Mouse (Mus musculus) T-helper 1 cell (primary cell): ENCODE measurements at regions not wholly inside any gene's neighbourhood (a gene's known extent, or its start where the extent isn't known, plus 50 kb on each side); places are given as distances from the start of the nearest gene placed in this dataset.

Experiments used
- in situ Hi-C: fragments of 300-600 bp; cut with MboI, MseI; formaldehyde crosslinking; loops from one replicate; pipeline ENCODE4 v1.15.1; 2025; ENCODE audit warnings: high pct_unique_total_duplicates

DNA sequence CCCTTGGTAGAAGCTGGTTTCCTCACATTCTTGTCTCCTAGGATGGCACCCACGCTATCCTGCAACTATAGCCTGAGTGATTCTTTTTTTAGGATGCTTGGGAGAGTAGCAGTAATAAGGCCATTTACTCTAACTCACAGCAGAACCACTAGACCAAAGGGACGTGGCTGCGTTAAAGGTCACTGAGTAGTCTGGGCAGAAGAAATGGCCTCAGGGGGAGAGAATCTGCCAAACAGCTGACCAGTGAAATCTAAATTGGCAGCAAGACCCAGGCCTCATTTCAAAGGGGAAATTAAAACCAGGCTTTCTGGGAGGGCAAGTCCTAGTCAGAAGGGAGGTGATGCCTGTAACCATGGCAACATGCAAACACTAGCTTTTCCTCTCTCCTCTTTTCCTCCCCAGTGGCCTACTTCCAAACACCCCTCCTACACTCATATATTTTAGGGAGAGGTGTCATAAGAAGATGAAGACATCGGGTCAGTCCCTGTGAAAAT is 267.5 kb downstream of the Nuak1 start:
- in situ Hi-C loops = no loop called here

DNA sequence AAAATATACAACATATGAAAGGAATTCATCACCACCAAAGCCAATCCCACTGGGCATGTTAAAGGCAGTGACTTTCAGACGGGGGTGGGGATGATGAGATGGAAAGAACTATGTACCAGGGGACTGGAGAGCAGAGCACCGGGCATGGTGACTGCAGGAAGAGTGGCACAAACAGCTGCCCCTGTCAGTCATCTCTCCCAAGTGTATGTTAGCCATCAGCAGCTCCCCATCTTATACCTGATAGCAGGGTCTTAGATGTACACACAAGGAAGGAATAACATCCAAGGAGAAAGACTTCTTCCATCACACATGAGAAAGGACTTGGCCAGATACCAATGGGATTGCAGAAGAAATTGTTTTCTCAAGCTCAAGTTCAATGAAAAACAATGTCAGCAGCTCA is 257.2 kb downstream of the Nuak1 start:
- in situ Hi-C loops = no loop called here

- in situ Hi-C loops = loop anchor here (5.0 kb wide), 1 partner anchor 66 kb away; no protein-coding TSS in a partner anchor
Observed at GRCm38 (mm10) chr10:84186466-84186865, 253.9 kb downstream of the Nuak1 start.

GRCm38 (mm10) chr10:84199035-84199434 is 241.4 kb downstream of the Nuak1 start:
- in situ Hi-C loops = no loop called here

- in situ Hi-C loops = loop anchor here (25.0 kb wide), 1 partner anchor 661 kb away; no protein-coding TSS in a partner anchor
Observed at GRCm38 (mm10) chr10:84201785-84202184, 238.6 kb downstream of the Nuak1 start.

DNA sequence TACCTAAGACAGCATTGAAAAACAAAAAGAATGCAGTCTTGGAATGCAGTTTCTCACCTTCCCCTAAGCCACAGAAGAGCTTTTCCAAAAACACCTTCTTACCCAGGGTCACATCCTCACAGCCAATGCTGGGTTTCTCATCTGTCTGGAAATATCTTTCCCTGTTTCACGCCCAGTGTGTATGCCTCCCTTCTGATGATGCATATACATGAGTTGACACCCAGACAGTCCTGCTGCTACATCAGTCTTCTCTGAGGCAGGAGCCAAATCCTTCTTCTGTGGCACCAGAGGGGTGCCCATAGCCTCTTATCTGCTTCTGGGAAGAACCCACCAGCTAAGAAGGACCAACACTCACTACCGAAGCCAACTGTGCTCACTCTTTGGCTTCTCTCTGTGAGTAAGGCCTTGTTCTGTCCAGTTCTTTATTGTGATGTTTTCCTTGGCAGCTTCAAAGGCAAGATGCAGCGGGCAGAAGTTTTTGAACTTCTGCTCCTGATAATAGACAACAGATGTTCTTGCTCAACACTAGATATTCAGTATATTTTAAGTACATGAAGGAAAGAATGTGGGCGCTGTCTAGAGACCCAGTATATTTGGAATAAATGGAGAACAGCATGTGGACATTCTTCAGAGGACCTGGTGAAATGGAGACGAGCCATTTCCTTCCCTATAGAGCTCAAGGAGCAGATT is 228.2 kb downstream of the Nuak1 start:
- in situ Hi-C loops = loop anchor here (25.0 kb wide), 1 partner anchor 650 kb away; no protein-coding TSS in a partner anchor

DNA sequence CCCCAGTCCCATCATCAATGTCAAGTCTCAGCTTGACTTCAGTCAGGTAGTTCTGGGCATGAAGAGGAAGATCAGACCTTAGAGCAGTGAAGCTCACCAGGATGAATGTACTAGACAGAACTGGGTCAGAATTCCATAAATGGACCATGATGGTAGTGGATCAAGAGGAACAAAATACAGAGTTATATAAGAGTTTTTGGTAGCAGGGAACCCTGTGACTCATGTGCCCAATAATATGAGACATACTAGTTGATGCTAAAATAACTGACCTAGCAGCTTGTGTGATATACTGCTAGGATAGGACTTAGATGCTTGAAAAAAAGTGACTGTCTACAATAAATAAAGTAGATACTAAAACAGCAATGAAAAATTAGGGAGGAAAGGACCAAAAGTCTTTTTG is 225.6 kb downstream of the Nuak1 start:
- in situ Hi-C loops = loop anchor here (5.0 to 25.0 kb wide), 2 partner anchors 68 to 647 kb away; no protein-coding TSS in a partner anchor

DNA sequence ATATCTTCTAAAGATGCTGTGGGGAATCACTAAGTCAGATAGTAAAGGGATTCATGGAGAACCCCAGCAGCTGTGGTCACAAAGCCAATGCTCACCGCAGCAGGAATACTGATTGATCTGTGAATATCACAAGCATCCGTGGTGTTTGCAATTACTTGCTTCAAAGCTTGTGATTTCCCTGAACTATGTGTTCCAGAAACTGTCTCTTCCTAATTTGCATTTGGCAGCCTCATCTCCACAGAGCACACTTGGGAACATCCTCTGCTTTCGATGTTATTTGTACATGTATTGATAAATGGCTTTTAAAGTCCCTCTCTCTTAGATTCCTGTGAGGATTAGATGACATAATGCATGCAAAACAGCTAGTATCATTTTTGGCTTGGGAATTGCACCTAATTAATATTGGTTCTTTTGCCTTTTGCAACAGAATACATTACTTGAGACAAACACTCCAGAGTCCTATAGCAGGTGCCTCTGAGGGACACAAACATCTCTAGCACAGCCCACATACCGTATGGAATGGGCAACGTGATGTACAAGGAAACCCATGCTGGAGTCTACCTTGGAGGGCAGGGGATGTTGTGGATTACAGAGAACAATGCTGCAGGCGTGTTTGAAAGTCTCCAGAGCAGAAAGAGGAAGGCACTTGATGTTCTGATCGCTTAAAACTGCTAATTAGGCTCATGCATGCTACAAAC is 211.0 kb downstream of the Nuak1 start:
- in situ Hi-C loops = no loop called here

DNA sequence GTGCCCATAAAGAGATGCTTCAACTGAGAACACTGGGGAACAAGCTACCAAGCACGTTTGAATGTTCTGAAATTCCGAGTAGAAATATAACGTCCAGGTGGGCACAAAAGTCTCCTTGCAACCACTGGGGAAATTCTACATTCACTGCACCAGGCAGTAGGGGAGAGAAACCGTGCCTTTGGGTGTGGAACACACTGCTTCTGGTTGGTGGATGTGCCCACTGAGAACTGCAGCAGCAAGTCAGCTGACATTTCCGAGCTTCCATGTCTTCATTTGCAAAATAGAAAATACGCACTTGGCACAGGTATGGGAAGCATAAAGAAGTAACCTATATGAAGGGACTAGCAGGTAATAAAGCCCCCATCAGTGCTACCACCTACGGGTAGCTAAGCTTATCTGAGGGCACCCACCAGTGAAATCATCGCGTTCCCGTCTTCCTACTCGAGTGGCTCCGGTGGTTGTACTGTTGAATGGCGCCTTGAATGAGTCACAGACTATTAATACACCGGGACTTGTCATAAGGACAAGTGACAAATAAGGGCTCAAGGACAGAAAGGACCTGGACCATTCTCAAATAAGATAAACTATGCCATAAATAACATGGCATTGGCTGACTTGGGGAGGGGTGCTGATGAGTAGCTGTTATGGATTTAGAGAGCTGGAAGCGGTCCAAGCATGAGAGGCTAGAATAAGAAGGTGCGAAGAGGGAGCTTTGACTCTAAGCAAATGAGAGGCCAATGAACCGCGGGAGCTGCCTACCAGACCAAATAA is 210.2 kb downstream of the Nuak1 start:
- in situ Hi-C loops = no loop called here

DNA sequence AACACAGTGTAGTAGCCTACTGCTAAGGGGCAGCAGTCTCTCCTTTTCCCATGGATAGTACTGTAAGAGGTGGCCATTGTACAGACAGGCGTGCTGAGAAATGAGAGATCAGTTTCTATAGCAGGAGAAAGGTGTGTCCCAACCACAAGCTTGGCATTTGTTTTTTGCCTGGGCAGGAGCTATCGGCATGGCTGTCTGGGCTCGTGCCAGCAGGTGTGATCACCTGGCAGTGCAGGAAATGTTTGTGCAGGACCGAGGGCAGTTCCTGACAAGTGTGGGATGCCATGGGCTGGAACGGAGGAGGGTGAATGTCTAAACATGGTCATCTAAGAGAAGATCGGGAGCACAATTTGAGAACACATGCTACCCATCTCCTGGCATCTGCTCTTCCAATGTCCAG is 205.4 kb downstream of the Nuak1 start:
- in situ Hi-C loops = no loop called here

DNA sequence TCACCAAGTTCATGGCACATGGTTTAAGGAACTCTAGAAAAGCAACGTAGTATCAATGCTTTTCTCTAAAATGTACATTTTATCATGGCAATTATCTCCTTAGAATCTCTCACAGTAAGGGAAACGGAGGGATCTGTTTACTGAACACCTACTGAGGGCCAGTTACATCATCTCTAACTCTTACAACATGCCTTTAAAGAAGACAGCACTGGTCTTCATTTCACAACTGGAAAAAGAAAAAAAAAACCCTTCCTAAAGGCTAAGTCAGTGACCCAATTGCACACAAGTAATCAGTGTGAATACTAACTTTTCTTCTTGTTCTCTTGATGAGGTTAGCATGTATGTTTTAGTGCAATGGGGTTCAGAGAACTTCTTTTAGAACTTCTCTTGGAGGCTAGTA is 204.2 kb downstream of the Nuak1 start:
- in situ Hi-C loops = no loop called here

GRCm38 (mm10) chr10:84238279-84238963 is 202.0 kb downstream of the Nuak1 start:
- in situ Hi-C loops = no loop called here

DNA sequence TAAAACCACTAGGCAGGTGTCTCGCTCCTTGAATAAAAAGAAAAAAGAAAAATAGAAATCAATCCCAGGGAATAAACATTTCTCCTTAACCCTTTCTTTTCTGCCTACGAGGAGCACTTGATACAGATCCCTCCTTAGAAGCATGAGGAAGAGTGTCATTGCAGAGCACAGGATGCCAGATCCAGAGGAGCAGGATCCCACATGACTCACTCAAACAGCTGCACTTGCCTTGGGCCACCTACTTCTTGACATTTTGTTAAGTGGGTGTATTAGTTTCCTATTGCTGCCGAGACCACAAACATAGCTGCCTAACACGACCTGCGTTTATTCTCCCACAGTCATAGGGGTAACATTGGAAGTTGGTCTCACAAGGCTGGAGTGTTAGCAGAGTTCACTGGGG is 197.1 kb downstream of the Nuak1 start:
- in situ Hi-C loops = no loop called here

- in situ Hi-C loops = no loop called here
Observed at GRCm38 (mm10) chr10:84249346-84249745, 191.1 kb downstream of the Nuak1 start.

DNA sequence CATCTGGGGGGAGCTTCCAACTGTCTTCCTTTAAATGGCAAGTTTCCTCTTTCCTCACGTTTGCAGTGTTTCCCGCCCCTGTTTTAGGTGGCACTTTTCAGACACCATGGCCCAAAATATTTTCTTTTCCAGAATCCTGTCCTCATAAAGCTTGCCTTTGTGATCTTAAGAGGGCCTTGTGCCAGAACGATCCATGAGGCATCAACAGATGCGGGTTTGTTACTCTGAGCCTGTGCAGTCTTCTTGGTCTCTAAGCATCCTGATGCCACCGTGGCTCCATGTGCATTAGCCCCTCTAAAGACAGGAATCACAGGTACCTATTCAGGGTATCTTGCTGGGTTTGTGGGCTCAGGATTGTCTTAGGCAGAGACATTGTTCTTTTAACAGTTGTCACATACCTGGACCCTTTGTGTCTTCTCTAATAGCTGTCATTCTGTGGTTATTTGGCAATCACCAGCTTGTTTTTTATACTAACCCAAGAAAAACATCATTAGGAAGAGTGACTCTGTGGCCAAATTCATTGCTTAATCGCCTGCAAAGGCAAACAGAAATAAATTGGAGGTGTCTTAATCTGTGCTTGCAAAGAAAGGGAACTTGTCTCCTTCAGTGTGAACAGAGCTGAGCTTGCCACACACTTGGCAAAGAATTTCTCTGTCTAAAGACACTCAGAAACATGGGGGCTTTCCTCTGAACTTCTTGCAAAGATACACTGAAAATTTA is 179.3 kb downstream of the Nuak1 start:
- in situ Hi-C loops = no loop called here

DNA sequence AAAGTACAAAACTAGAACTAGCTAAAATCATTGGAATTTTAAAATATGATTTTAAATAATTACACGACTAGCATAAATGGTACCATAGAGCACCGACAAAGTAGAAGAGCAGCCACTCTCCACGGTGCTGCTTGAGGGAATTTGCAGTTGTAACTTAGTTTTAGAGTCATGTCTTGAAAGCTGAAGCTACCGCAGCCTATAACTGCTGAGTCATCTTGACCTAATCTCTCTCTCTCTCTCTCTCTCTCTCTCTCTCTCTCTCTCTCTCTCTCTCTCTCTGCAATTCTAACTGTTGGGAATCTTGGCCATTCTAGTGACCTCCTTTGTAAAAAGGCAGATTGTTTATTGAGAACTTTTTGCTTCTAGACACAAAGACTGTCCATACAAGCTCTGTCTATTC is 177.5 kb downstream of the Nuak1 start:
- in situ Hi-C loops = no loop called here

- in situ Hi-C loops = no loop called here
Observed at GRCm38 (mm10) chr10:84285832-84286506, 154.4 kb downstream of the Nuak1 start.

DNA sequence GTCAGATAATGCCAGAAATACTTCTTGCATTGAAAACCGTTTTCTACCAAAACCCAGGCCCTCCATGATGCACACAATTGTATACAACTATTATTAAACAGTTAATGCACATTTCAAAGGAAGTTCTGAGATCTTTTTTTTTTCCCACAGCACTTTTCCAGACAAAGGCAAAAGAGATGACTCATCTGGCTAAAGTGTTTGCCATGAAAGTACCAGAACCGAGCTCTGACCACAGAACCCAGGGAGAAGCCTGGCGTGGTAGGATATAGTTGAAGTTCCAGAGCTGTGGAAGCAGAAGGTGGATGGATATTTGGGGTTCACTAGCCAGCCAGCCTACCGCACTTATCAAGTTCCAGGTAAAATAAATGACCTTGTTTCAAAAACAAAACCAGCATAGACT is 146.0 kb downstream of the Nuak1 start:
- in situ Hi-C loops = no loop called here

GRCm38 (mm10) chr10:84296168-84296567 is 144.2 kb downstream of the Nuak1 start:
- in situ Hi-C loops = no loop called here

- in situ Hi-C loops = no loop called here
Observed at GRCm38 (mm10) chr10:84301561-84301960, 138.8 kb downstream of the Nuak1 start.
